ENCODE assay signal across 9 mouse cellular contexts in the genomic region with DNA sequence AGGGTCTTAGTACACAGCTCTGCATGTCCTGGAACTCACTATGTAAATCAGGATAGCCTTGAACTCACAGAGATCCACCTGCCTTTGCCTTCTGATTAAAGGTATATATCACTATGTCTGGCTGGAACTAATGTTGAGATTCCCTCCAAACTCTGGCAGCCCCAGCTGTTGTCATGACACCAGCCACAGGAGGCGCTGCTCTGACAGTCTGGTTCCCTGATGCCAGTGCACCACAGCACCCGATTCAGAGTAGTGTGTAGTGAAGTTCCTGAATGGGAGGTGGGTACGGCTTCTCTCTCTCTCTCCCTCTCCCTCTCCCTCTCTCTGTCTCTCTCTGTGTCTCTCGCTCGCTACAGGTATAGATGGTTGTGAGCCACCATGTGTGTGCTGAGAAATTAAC. TPM values are rescaled to one million over a fixed set of nuclear protein-coding genes. Genes with fewer than 3 reads are reported as not detected.
DNase-seq lines count a peak whose midpoint lies in the region; ATAC-seq and TF ChIP-seq lines count a peak whose summit lies in the region.
"Had no signal": no experiment of that assay in that cellular context is flagged by ENCODE, and none has a peak within 500 bp of the region (broad histone marks: within the 10 kb centered on the region; RNA-seq: fewer than 3 reads in every experiment).

No protein-coding gene starts in this region.

- H3K4me3 ChIP-seq in left cerebral cortex, adult 2 months = no peak overlapping the region
- H3K4me3 ChIP-seq in forebrain, embryonic 14.5 days (ENCODE audit: low read depth, low read length) = no peak overlapping the region
- H3K4me3 ChIP-seq in hindbrain, embryonic 14.5 days (replicated peaks; ENCODE audit: low read length) = no peak overlapping the region
- no peak overlapping the region for H3K4me3 ChIP-seq in liver, embryonic 12.5 days

- no peak for DNase-seq in left cerebral cortex, adult 2 months (ENCODE audit: extremely low spot score in 1 of 2, low spot score in 2 of 2)
- no peak for DNase-seq in left cerebral cortex, postnatal 36 days (ENCODE audit: low spot score in 2 of 2)
- peak; percentile 44 for DNase-seq in NIH3T3 (ENCODE audit: low read depth)
- peak; percentile 62 for DNase-seq in forebrain, embryonic 14.5 days (ENCODE audit: low spot score)
- DNase-seq in hindbrain, embryonic 14.5 days (ENCODE audit: low spot score) = no peak
- DNase-seq in neural tube, embryonic 10.5 days (ENCODE audit: extremely low spot score, low spot score) = peak; percentile 57
- no peak for DNase-seq in MN1 (ENCODE audit: low spot score)

- no peaks in the 10 kb centered on the region; the same call in 1 of the 2 replicates for H3K4me1 ChIP-seq in forebrain, embryonic 14.5 days (ENCODE audit: control insufficient read depth, insufficient read depth, low read length)
- peaks cover 13% of the 10 kb centered on the region for H3K4me1 ChIP-seq in hindbrain, embryonic 14.5 days (replicated peaks; ENCODE audit: control insufficient read depth, insufficient read depth, low read length)
- H3K4me1 ChIP-seq in liver, embryonic 12.5 days = peaks cover 13% of the 10 kb centered on the region

- intact Hi-C loops in left cerebral cortex, adult 2 months (cut with DNase I) = no loop called here
- intact Hi-C loops in left cerebral cortex, postnatal 36 days (cut with DNase I) = loop anchor here (5.0 kb wide), 1 partner anchor 40 kb away; no protein-coding TSS in a partner anchor

- H3K9ac ChIP-seq in forebrain, embryonic 14.5 days (ENCODE audit: low read length) = no peak overlapping the region
- H3K9ac ChIP-seq in hindbrain, embryonic 14.5 days = no peak overlapping the region
- no peak overlapping the region for H3K9ac ChIP-seq in liver, embryonic 12.5 days

- peak; percentile 61 for TF ChIP-seq CTCF in left cerebral cortex, adult 2 months (IDR thresholded peaks at IDR 0.05)

- no peak overlapping the region for H3K4me2 ChIP-seq in forebrain, embryonic 14.5 days (ENCODE audit: low read length)
- H3K4me2 ChIP-seq in hindbrain, embryonic 14.5 days (replicated peaks) = no peak overlapping the region
- peak overlapping the region; percentile 46 for H3K4me2 ChIP-seq in liver, embryonic 12.5 days

- no peaks in the 10 kb centered on the region for H3K27me3 ChIP-seq in forebrain, embryonic 14.5 days (replicated peaks; ENCODE audit: control insufficient read depth, insufficient read depth, low read length)
- no peaks in the 10 kb centered on the region for H3K27me3 ChIP-seq in hindbrain, embryonic 14.5 days (ENCODE audit: control insufficient read depth, insufficient read depth, low read length)
- peaks cover 42% of the 10 kb centered on the region for H3K27me3 ChIP-seq in liver, embryonic 12.5 days (replicated peaks)

- no peak overlapping the region for H3K27ac ChIP-seq in left cerebral cortex, adult 2 months
- no peak overlapping the region for H3K27ac ChIP-seq in forebrain, embryonic 14.5 days (ENCODE audit: low read depth, low read length)
- peak overlapping the region; percentile 62 for H3K27ac ChIP-seq in hindbrain, embryonic 14.5 days
- no peak overlapping the region for H3K27ac ChIP-seq in liver, embryonic 12.5 days
- H3K27ac ChIP-seq: macrophage had no signal

- peak; percentile 55 for ATAC-seq in forebrain, embryonic 14.5 days
- ATAC-seq in hindbrain, embryonic 14.5 days (ENCODE audit: low FRiP score) = no peak
- ATAC-seq in liver, embryonic 12.5 days = peak; percentile 38; the same call in 1 of the 2 replicates

- H3K9me3 ChIP-seq in forebrain, embryonic 14.5 days (replicated peaks; ENCODE audit: control insufficient read depth, low read length) = no peaks in the 10 kb centered on the region
- no peaks in the 10 kb centered on the region for H3K9me3 ChIP-seq in hindbrain, embryonic 14.5 days (ENCODE audit: control insufficient read depth, low read length)
- H3K9me3 ChIP-seq in liver, embryonic 12.5 days (replicated peaks) = no peaks in the 10 kb centered on the region

- peaks cover 17% of the 10 kb centered on the region for H3K36me3 ChIP-seq in forebrain, embryonic 14.5 days (ENCODE audit: control insufficient read depth, insufficient read depth, low read length)
- H3K36me3 ChIP-seq in hindbrain, embryonic 14.5 days (replicated peaks; ENCODE audit: control insufficient read depth, insufficient read depth) = peaks cover 16% of the 10 kb centered on the region
- H3K36me3 ChIP-seq in liver, embryonic 12.5 days = peaks cover 19% of the 10 kb centered on the region

- 9% methylated on average over 5 of the region's 5 CpGs for WGBS in forebrain, embryonic 14.5 days
- 11% methylated on average over 5 of the region's 5 CpGs for WGBS in hindbrain, embryonic 14.5 days
- WGBS in liver, embryonic 12.5 days (ENCODE audit: insufficient replicate concordance) = 16% methylated on average over 5 of the region's 5 CpGs

RNA-seq across cellular contexts. Expression of a gene that starts 23.7 kb away (rescaled TPM):
- total RNA-seq in left cerebral cortex, adult 2 months (2021) = not detected
- not detected for total RNA-seq in left cerebral cortex, postnatal 36 days (2021)
- not detected in 2 replicates for polyA plus RNA-seq in forebrain, embryonic 14.5 days (2014; fragmentation: Nextera tagmentation; extraction: Ambion mirVana)
- not detected in 2 replicates for polyA plus RNA-seq in hindbrain, embryonic 14.5 days (2014; fragmentation: Nextera tagmentation; extraction: Ambion mirVana)
- not detected in 2 replicates for polyA plus RNA-seq in liver, embryonic 12.5 days (2016; fragmentation: Nextera tagmentation; extraction: Ambion mirVana)
- polyA plus RNA-seq: macrophage had no signal

RNA-seq across cellular contexts. Expression of a gene that starts 25.7 kb away (rescaled TPM):
- 100 to 1,000 TPM; 162 to 184 TPM for total RNA-seq in left cerebral cortex, adult 2 months (2021)
- 100 to 1,000 TPM; 155 to 159 TPM for total RNA-seq in left cerebral cortex, postnatal 36 days (2021)
- polyA plus RNA-seq in forebrain, embryonic 14.5 days (2014; fragmentation: Nextera tagmentation; extraction: Ambion mirVana) = 2.0 TPM in 2 replicates
- polyA plus RNA-seq in hindbrain, embryonic 14.5 days (2014; fragmentation: Nextera tagmentation; extraction: Ambion mirVana) = 34.8 and 35.7 TPM in 2 replicates
- polyA plus RNA-seq in liver, embryonic 12.5 days (2016; fragmentation: Nextera tagmentation; extraction: Ambion mirVana) = 0.26 and 0.48 TPM in 2 replicates
- polyA plus RNA-seq: macrophage had no signal

RNA-seq across cellular contexts. Expression of a gene that starts 27.8 kb away (rescaled TPM):
- total RNA-seq in left cerebral cortex, adult 2 months (2021) = 10 to 100 TPM; 23.4 to 27.6 TPM
- total RNA-seq in left cerebral cortex, postnatal 36 days (2021) = 10 to 100 TPM; 18.1 to 21.8 TPM
- 16.5 and 19.4 TPM in 2 replicates for polyA plus RNA-seq in forebrain, embryonic 14.5 days (2014; fragmentation: Nextera tagmentation; extraction: Ambion mirVana)
- polyA plus RNA-seq in hindbrain, embryonic 14.5 days (2014; fragmentation: Nextera tagmentation; extraction: Ambion mirVana) = 13.7 and 15.4 TPM in 2 replicates
- 43.6 and 44.5 TPM in 2 replicates for polyA plus RNA-seq in liver, embryonic 12.5 days (2016; fragmentation: Nextera tagmentation; extraction: Ambion mirVana)

RNA-seq across cellular contexts. Expression of a gene that starts 33.6 kb away (rescaled TPM):
- 10 to 100 TPM; 16.7 to 19.3 TPM for total RNA-seq in left cerebral cortex, adult 2 months (2021)
- total RNA-seq in left cerebral cortex, postnatal 36 days (2021) = 10 to 100 TPM; 14.4 to 17.9 TPM
- polyA plus RNA-seq in forebrain, embryonic 14.5 days (2014; fragmentation: Nextera tagmentation; extraction: Ambion mirVana) = 12.1 and 13.7 TPM in 2 replicates
- polyA plus RNA-seq in hindbrain, embryonic 14.5 days (2014; fragmentation: Nextera tagmentation; extraction: Ambion mirVana) = 20.5 and 24.5 TPM in 2 replicates
- 6.9 and 7.0 TPM in 2 replicates for polyA plus RNA-seq in liver, embryonic 12.5 days (2016; fragmentation: Nextera tagmentation; extraction: Ambion mirVana)

RNA-seq across cellular contexts. Expression of a gene that starts 34.2 kb away (rescaled TPM):
- total RNA-seq in left cerebral cortex, adult 2 months (2021) = 1 to 10 TPM; 2.0 to 2.2 TPM
- 1 to 10 TPM; 1.4 to 2.8 TPM for total RNA-seq in left cerebral cortex, postnatal 36 days (2021)
- not detected in 2 replicates for polyA plus RNA-seq in forebrain, embryonic 14.5 days (2014; fragmentation: Nextera tagmentation; extraction: Ambion mirVana)
- not detected in 2 replicates for polyA plus RNA-seq in hindbrain, embryonic 14.5 days (2014; fragmentation: Nextera tagmentation; extraction: Ambion mirVana)
- 0.12 TPM in 1 of 2 replicates, not detected in the other for polyA plus RNA-seq in liver, embryonic 12.5 days (2016; fragmentation: Nextera tagmentation; extraction: Ambion mirVana)
- polyA plus RNA-seq: macrophage had no signal

Comparison
In these comparisons a context has a peak if more than half of its experiments do, and no peak if none do; other contexts are left out.
1. DNase-seq: peak in NIH3T3 (single experiment), forebrain, embryonic 14.5 days (single experiment) and neural tube, embryonic 10.5 days (single experiment); none in left cerebral cortex, adult 2 months (0 of 2), left cerebral cortex, postnatal 36 days (0 of 2), hindbrain, embryonic 14.5 days (single experiment) and MN1 (single experiment).
2. RNA of a gene that starts 25.7 kb away (polyA plus RNA-seq): 34.8 to 35.7 TPM in hindbrain, embryonic 14.5 days; 2.0 TPM in forebrain, embryonic 14.5 days and 0.26 to 0.48 TPM in liver, embryonic 12.5 days; every median in the first group is over 10 times any median in the second.